Mouse (Mus musculus) liver, embryonic 14.5 days (tissue): ENCODE data around the gene Tns1. TPM values are rescaled to one million over a fixed set of nuclear protein-coding genes. Genes with fewer than 3 reads are reported as not detected.

Source experiments
- ATAC-seq: fragments of 200-750 bp; cut with Nextera tagmentation; 2 replicates; pipeline ENCODE4 v1.8.0; 2017; ENCODE audit warnings: moderate number of reproducible peaks, mild to moderate bottlenecking, moderate library complexity; ENCODE audit not compliant: insufficient read depth
- DNase-seq, 3 experiments: peaks; one replicate each; pipeline ENCODE4 v3.0.0-alpha.2; 2012 to 2013; ENCODE audit warnings: low read depth in 3 of 3, low spot score in 3 of 3
- H3K27ac ChIP-seq: fragments of 300-500 bp; sonication (generic); 2 replicates; pipeline ENCODE4 v1.5.1; 2014; ENCODE audit warnings: moderate library complexity, mild to moderate bottlenecking, control low read depth, inconsistent platforms
- H3K27me3 ChIP-seq: fragments of 300-500 bp; sonication (generic); 2 replicates; pipeline ENCODE4 v1.6.1; 2014; ENCODE audit warnings: mild to moderate bottlenecking, low read length, moderate library complexity; ENCODE audit not compliant: control insufficient read depth, insufficient read depth
- H3K36me3 ChIP-seq: fragments of 300-500 bp; sonication (generic); replicated peaks from 2 replicates; pipeline ENCODE4 v1.6.1; 2014; ENCODE audit warnings: low read depth; ENCODE audit not compliant: control insufficient read depth, insufficient read depth
- H3K4me1 ChIP-seq, 2 experiments: fragments of 200-500 bp in 1 of 2; fragments of 300-500 bp in 1 of 2; sonication (generic) in 1 of 2; replicated peaks; 2 replicates each; pipeline ENCODE4 v1.6.1; 2012 to 2014; ENCODE audit warnings: antibody characterized with exemption in 1 of 2, inconsistent platforms in 1 of 2, low read length in 1 of 2; ENCODE audit not compliant: control insufficient read depth in 2 of 2, insufficient read depth in 2 of 2
- H3K4me2 ChIP-seq: fragments of 300-500 bp; sonication (generic); 2 replicates; pipeline ENCODE4 v1.6.1; 2014; ENCODE audit warnings: low read depth, mild to moderate bottlenecking, control low read depth, moderate library complexity
- H3K4me3 ChIP-seq, 2 experiments: fragments of 200-500 bp in 1 of 2; fragments of 300-500 bp in 1 of 2; sonication (generic) in 1 of 2; 2 replicates each; pipeline ENCODE4 v1.5.1; 2012 to 2014; ENCODE audit warnings: low read depth in 2 of 2, low read length in 2 of 2, mild to moderate bottlenecking in 2 of 2, control low read depth in 1 of 2, inconsistent platforms in 1 of 2, moderate library complexity in 1 of 2; ENCODE audit not compliant: insufficient read depth in 1 of 2
- H3K9ac ChIP-seq: fragments of 300-500 bp; sonication (generic); replicated peaks from 2 replicates; pipeline ENCODE4 v1.6.1; 2014; ENCODE audit warnings: mild to moderate bottlenecking, control low read depth, moderate library complexity
- H3K9me3 ChIP-seq: fragments of 300-500 bp; sonication (generic); 2 replicates; pipeline ENCODE4 v1.6.1; 2016; ENCODE audit warnings: low read length, mixed read lengths; ENCODE audit not compliant: control insufficient read depth
- CTCF ChIP-seq: IDR thresholded peaks from 2 replicates; pipeline ENCODE4 v1.5.1; 2016; ENCODE audit warnings: antibody characterized with exemption, low read depth, control low read depth
- EP300 ChIP-seq: IDR thresholded peaks from 2 replicates; pipeline ENCODE4 v1.6.1; 2016; ENCODE audit warnings: antibody characterized with exemption, low read depth
- WGBS: fragments of 180-500 bp; shearing (Covaris S2); extraction: QIAGEN DNeasy Blood & Tissue Kit; methylation state at CpG from one replicate; pipeline ENCODE4 v1.1.7; 2014; ENCODE audit not compliant: insufficient replicate concordance; 5-methylcytosine and 5-hydroxymethylcytosine counted together
- polyA plus RNA-seq, 2 experiments: library from polyadenylated mRNA; depleted of rRNA in 1 of 2; stranded (reverse) in 1 of 2; unstranded in 1 of 2; fragments of >200 nt; fragmentation: Nextera tagmentation in 1 of 2; extraction: Ambion mirVana in 1 of 2; gene quantifications; 2 replicates each; pipeline versions ENCODE4 v1.2.1 to v1.2.3; 2012 to 2014

Gene Tns1
- polyA plus RNA-seq, 2 experiments, result 7.2 to 15.7 TPM

DNA sequence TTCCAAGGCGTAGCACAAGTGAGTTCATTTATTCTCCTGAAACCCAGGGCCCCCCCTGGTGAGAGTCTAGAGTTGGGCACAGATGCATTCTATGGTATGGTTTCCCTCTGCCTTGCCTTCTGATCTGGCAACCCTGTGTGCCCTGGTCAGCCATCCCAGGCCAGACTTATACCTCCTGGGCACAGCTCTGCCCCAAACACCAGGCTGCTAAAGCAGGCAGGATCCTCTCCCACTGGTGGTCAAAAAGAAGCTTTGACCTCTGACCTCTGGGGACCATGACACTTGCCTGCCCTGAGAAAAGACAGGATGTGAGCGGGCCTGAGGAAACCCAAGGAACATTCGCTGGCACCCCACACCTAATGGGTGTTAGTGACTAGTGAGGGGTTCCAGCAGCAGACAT lies 114.8 kb downstream of the Tns1 start:
- WGBS, result 63% methylated on average over 3 of the region's 3 CpGs
- H3K36me3 ChIP-seq, result no peaks in the 10 kb centered on the region
- H3K9me3 ChIP-seq, result no peaks in the 10 kb centered on the region
- DNase-seq, result no peak
- no peak overlapping the region for H3K27ac ChIP-seq
- no peak overlapping the region for H3K9ac ChIP-seq
- ATAC-seq, result no peak
- H3K4me2 ChIP-seq, result no peak overlapping the region
- H3K4me1 ChIP-seq, result peaks cover 2 to 13% of the 10 kb centered on the region in 2 experiments; a peak in 2 of 4 replicates
- no peaks in the 10 kb centered on the region for H3K27me3 ChIP-seq
- no peak for TF ChIP-seq EP300
- TF ChIP-seq CTCF, result no peak
- H3K4me3 ChIP-seq, result no peak overlapping the region

DNA sequence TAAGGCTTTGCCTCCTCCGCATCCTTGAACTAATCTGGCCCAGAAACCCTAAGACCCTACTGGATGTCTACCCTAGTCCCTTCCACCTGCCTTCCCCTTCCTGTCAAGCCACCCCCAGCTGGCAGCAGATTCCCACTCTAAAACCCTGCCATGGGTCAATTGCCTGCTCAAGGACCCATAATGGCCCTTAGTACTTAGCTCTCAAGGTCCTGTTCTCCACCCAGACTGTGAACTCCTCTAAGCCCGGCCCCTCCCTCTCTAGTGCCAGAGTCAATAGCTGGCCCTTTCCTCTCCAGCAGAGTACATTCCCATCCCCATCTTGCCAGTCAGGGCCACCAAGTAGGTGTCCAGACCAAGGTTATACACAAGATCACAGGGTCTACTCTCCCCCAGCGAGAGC lies 115.3 kb downstream of the Tns1 start:
- Histone ChIP-seq H3K27ac (no peak overlapping the region), H3K4me1 (peaks cover 2 to 13% of the 10 kb centered on the region in 2 experiments; a peak in 2 of 4 replicates)

DNA sequence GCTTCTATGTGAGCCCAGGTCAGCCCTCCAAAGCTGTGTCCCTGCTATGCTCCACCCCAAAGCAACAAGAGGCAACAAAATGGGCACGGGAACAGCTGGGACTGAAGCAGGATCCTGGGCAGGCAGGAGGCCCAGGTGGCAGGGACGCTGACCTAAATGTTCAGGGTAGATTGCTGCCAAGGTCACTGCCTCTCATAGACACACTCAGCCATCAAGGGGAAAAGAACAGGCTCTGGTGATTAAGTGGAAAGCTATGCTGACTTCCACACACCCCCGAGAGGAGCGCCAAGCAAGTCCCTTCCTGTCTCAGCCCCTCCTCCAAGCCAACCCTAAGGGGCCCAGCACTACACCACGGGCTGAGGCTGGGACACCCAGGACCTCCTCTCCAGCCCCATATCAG lies 115.8 kb downstream of the Tns1 start:
- H3K4me1 ChIP-seq, result peaks cover 0 to 17% of the 10 kb centered on the region in 2 experiments; a peak in 2 of 4 replicates
- WGBS, result 16% methylated on average over 5 of the region's 5 CpGs
- TF ChIP-seq CTCF (no peak), EP300 (no peak)
- no peak overlapping the region for H3K9ac ChIP-seq
- H3K27ac ChIP-seq, result no peak overlapping the region
- no peak overlapping the region for H3K4me3 ChIP-seq
- H3K9me3 ChIP-seq, result no peaks in the 10 kb centered on the region
- no peaks in the 10 kb centered on the region for H3K27me3 ChIP-seq
- ATAC-seq (no peak), DNase-seq (no peak)
- no peak overlapping the region for H3K4me2 ChIP-seq
- no peaks in the 10 kb centered on the region for H3K36me3 ChIP-seq

More for the DNA sequence above, 115.3 kb downstream of the Tns1 start:
- 72% methylated on average over 3 of the region's 3 CpGs for WGBS
- H3K4me2 ChIP-seq, result no peak overlapping the region
- TF ChIP-seq EP300 (no peak), CTCF (no peak)
- no peaks in the 10 kb centered on the region for H3K9me3 ChIP-seq
- ATAC-seq, result no peak
- no peak overlapping the region for H3K4me3 ChIP-seq
- no peaks in the 10 kb centered on the region for H3K36me3 ChIP-seq
- no peak for DNase-seq
- no peak overlapping the region for H3K9ac ChIP-seq
- H3K27me3 ChIP-seq, result no peaks in the 10 kb centered on the region

DNA sequence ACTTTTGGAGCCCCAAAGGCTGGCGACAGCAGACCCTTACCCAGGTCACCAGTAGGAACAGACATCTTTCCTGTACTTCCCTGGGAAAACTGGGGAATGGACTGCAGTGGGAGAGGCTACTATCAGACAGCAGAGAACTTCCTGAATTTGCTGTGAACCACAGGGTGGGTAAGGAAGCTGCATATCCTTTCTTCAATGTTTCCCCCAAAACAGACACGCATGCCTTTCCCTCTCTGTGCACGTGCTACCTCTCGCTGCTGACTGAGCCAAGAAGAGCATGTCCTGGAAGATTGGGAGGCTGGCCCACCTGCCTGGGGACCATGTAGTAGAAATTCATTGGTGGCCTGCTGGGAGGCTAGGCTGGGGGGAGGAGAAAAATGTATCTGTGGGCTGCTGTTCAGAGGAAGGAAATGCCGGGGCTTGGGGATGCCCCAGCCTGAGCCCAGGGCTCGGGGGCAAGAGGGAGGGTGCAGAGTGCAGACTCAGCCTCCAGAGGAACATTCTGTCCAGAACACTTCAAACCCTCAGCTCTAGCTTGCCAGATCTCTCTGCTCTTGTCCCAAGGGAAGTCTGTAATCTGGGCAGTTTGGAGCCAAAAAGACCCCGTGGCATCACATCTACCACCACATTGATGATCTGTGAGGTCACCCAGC lies 116.7 kb downstream of the Tns1 start:
- H3K9ac ChIP-seq, result no peak overlapping the region
- no peak overlapping the region for H3K4me2 ChIP-seq
- no peak overlapping the region for H3K4me3 ChIP-seq
- no peak for DNase-seq
- peaks cover 0 to 19% of the 10 kb centered on the region in 2 experiments; a peak in 2 of 4 replicates for H3K4me1 ChIP-seq
- no peaks in the 10 kb centered on the region for H3K36me3 ChIP-seq
- TF ChIP-seq EP300 (no peak), CTCF (no peak)
- no peaks in the 10 kb centered on the region for H3K27me3 ChIP-seq
- no peaks in the 10 kb centered on the region for H3K9me3 ChIP-seq
- ATAC-seq, result no peak
- no peak overlapping the region for H3K27ac ChIP-seq
- WGBS, result 14% methylated on average over 7 of the region's 7 CpGs

DNA sequence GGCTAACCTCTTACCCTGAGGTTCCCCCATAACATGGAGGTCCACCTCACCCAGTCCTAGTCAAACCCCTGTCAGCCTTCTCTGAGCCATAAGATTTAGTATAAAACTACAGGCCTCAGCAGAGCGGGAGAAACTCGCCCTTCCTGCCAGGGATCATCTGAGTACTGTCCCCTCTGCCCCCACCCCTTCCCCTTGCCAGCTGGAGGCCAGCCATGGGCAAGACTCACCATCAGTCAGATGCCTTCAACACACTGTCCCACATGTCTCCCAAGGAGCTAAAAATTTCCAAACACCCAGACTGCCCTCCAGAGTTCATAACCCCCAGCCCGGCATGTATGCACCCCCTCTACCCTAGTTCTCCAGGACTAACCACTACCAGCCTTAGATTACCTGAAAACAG lies 119.2 kb downstream of the Tns1 start:
- Histone ChIP-seq H3K27me3 (no peaks in the 10 kb centered on the region), H3K9me3 (no peaks in the 10 kb centered on the region), H3K4me2 (no peak overlapping the region), H3K36me3 (no peaks in the 10 kb centered on the region), H3K4me1 (peaks cover 13 to 40% of the 10 kb centered on the region in 2 experiments), H3K9ac (no peak overlapping the region), H3K27ac (no peak overlapping the region), H3K4me3 (no peak overlapping the region)
- no peak for ATAC-seq
- WGBS, result 74% methylated on average over 3 of the region's 3 CpGs
- TF ChIP-seq CTCF (no peak), EP300 (no peak)
- no peak for DNase-seq
